Mouse (Mus musculus): ENCODE results near the gene Kpna2.
"Not testable (repeated sequence)": the region's sequence is repeated elsewhere in the genome, so short reads cannot be mapped to it uniquely, and the experiment has no call there.

DNA sequence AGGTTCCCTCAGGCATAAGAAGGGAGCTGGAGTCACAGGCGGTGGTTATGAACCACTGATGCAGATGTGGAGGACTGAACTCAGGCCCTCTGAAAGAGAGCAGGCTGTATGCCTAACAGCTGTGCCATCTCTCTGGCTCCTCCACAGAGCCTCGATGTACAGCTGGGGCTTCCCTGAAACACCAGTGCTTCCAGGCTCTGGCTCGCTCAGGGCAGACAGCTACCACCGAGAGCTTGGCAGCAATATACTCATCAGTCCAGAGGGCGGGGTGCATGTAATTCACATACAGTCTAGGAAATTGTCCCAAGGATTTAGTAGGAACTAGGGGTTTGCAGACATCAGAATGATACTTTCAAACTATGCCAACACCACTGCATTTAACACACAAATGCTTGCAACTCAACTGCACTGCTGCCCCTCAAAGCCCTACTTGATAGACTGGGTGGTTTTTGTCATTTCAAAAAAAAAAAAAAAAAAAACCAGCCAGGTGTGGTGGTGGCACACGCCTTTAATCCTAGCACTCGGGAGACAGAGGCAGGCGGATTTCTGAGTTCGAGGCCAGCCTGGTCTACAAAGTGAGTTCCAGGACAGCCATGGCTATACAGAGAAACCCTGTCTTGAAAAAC lies 13.2 kb downstream of the Kpna2 start:
- TF ChIP-seq HCFC1 (IDR thresholded peaks at IDR 0.05; ENCODE audit: borderline replicate concordance, insufficient read depth, low read length); MAFK (IDR thresholded peaks at IDR 0.05; ENCODE audit: insufficient read depth, low read depth, low read length): not testable (repeated sequence)

Data from ES-E14 (cell line).